In the genomic region with DNA sequence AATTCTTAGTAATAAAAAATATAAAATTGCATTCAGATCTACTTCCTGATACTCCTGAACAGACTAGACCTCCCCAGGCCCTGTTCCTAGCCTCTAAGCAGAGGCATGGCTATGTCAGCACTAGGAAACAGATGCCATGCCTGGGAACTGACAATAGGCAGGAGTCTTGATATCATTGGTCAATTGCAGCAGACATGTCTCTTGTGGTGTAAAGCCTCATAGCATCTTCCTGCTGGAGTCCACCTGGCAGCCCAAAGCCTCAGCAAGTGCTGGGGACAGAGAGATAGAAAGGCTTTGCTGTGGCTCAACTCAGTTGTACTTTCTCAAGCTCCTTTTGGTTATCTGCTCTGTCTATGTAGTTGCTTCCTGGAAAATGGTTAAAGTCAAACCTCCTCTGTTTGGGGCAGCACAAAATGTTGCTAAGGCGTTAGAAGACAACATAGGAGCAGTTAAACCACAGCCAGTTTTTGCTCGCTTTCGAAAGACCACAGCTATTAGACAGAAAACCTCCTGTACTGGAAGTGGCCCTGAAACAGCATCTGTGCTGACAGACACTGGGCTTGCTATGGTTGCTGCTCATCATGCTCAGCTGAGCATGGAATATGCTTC, we compare ENCODE assay signal across 7 mouse cellular contexts.
DNase-seq lines count a peak whose midpoint lies in the region; ATAC-seq lines count a peak whose summit lies in the region.
"Not testable (repeated sequence)": the region's sequence is repeated elsewhere in the genome, so short reads cannot be mapped to it uniquely, and the experiment has no call there.

No protein-coding gene starts in this region.

- not testable (repeated sequence) for H3K9me3 ChIP-seq in hindbrain, embryonic 16.5 days (ENCODE audit: control insufficient read depth, low read length)

- WGBS in hindbrain, embryonic 16.5 days = 88% methylated on average over 3 of the region's 3 CpGs

- H3K9ac ChIP-seq in hindbrain, embryonic 16.5 days (ENCODE audit: low read depth, low read length) = not testable (repeated sequence)

- H3K27me3 ChIP-seq in hindbrain, embryonic 16.5 days (replicated peaks; ENCODE audit: control insufficient read depth, insufficient read depth, low read length); splenic B cell, adult 2 months (ENCODE audit: control insufficient read depth, insufficient read depth, low read length, poor library complexity, severe bottlenecking): not testable (repeated sequence)

- H3K4me3 ChIP-seq in hindbrain, embryonic 16.5 days (ENCODE audit: low read length) = not testable (repeated sequence)

- H3K4me2 ChIP-seq in hindbrain, embryonic 16.5 days (ENCODE audit: low read length) = not testable (repeated sequence)

- peak; percentile 57 for DNase-seq in 416B (ENCODE audit: low read depth)
- peak; percentile 16 for DNase-seq in Muller cell, postnatal 12 days (ENCODE audit: inconsistent ontology term)
- peak; percentile 8 for DNase-seq in left cerebral cortex, postnatal 4 days
- peak; percentile 3 for DNase-seq in splenic B cell, adult 2 months (ENCODE audit: low read depth, low spot score)

- H3K4me1 ChIP-seq in hindbrain, embryonic 16.5 days (ENCODE audit: control insufficient read depth, insufficient read depth, low read depth, low read length) = not testable (repeated sequence)

- intact Hi-C loops in left cerebral cortex, postnatal 4 days (cut with DNase I) = not testable (repeated sequence)

- H3K36me3 ChIP-seq in hindbrain, embryonic 16.5 days (ENCODE audit: control insufficient read depth, insufficient read depth, low read length); splenic B cell, adult 2 months (ENCODE audit: control insufficient read depth, insufficient read depth, low read length, poor library complexity, severe bottlenecking): not testable (repeated sequence)

- ATAC-seq in common myeloid progenitor, adult 5-6 weeks (replicated peaks; ENCODE audit: low read depth, poor library complexity, severe bottlenecking) = peak; percentile 92
- 0 out of 2 replicates have a peak, but pooled peaks have one; percentile 45 for ATAC-seq in hindbrain, embryonic 16.5 days
- peak; percentile 90 for ATAC-seq in megakaryocyte-erythroid progenitor cell, adult 5-6 weeks (replicated peaks; ENCODE audit: low FRiP score, low TSS enrichment, poor library complexity, severe bottlenecking)

- H3K27ac ChIP-seq in hindbrain, embryonic 16.5 days (ENCODE audit: low read depth, low read length) = not testable (repeated sequence)

Comparison
In these comparisons a context has a peak if more than half of its experiments do, and no peak if none do; other contexts are left out.
1. DNase-seq: peak in every context shown above with its lines; median percentile 57 in 416B; 16 in Muller cell, postnatal 12 days; 8 in left cerebral cortex, postnatal 4 days; 3 in splenic B cell, adult 2 months.